Mouse (Mus musculus) ES-E14 (cell line): Measurements from ENCODE around the gene Nxpe4. TPM values are rescaled to one million over a fixed set of nuclear protein-coding genes. Genes with fewer than 3 reads are reported as not detected.

Experiments
- DNase-seq: peaks from one replicate; pipeline ENCODE4 v3.0.0-alpha.2; 2013; ENCODE audit warnings: low read depth, low spot score
- H3K27ac ChIP-seq: 2 replicates; pipeline ENCODE4 v1.5.1; 2012; ENCODE audit warnings: low read depth, mild to moderate bottlenecking, low read length, moderate library complexity, mixed read lengths; ENCODE audit not compliant: poor library complexity, insufficient read depth, severe bottlenecking
- H3K36me3 ChIP-seq: 2 replicates; pipeline ENCODE4 v1.6.1; 2012; ENCODE audit warnings: mild to moderate bottlenecking, low read length, moderate library complexity, mixed read lengths; ENCODE audit not compliant: control insufficient read depth, poor library complexity, insufficient read depth, severe bottlenecking
- H3K4me1 ChIP-seq, 2 experiments: fragments of 150-350 bp in 1 of 2; sonication (generic) in 1 of 2; 2 replicates each; pipeline ENCODE4 v1.6.1; 2012; ENCODE audit warnings: low read length in 2 of 2, mild to moderate bottlenecking in 1 of 2, mixed read lengths in 1 of 2; ENCODE audit not compliant: control insufficient read depth in 2 of 2, insufficient read depth in 2 of 2, poor library complexity in 1 of 2
- H3K4me3 ChIP-seq, 2 experiments: fragments of 150-350 bp in 1 of 2; sonication (generic) in 1 of 2; 2 replicates each; pipeline ENCODE4 v1.5.1; 2012; ENCODE audit warnings: low read length in 2 of 2, low read depth in 1 of 2, mild to moderate bottlenecking in 1 of 2, mixed read lengths in 1 of 2; ENCODE audit not compliant: insufficient read depth in 1 of 2, poor library complexity in 1 of 2, severe bottlenecking in 1 of 2
- H3K9ac ChIP-seq: 2 replicates; pipeline ENCODE4 v1.6.1; 2012; ENCODE audit warnings: low read depth, mild to moderate bottlenecking, low read length, mixed read lengths; ENCODE audit not compliant: poor library complexity, insufficient read depth, severe bottlenecking
- H3K9me3 ChIP-seq: fragments of 150-350 bp; sonication (generic); 2 replicates; pipeline ENCODE4 v1.6.1; 2012; ENCODE audit warnings: low read depth, mild to moderate bottlenecking, low read length; ENCODE audit not compliant: control insufficient read depth, insufficient read depth
- CHD2 ChIP-seq: IDR thresholded peaks from 2 replicates; pipeline ENCODE4 v1.6.1; 2014; ENCODE audit warnings: mild to moderate bottlenecking, low read depth, low read length, inconsistent platforms
- HCFC1 ChIP-seq: IDR thresholded peaks from 2 replicates; pipeline ENCODE4 v1.6.1; 2012; ENCODE audit warnings: low read length, inconsistent platforms, borderline replicate concordance; ENCODE audit not compliant: insufficient read depth
- MAFK ChIP-seq: IDR thresholded peaks from 2 replicates; pipeline ENCODE4 v1.6.1; 2014; ENCODE audit warnings: mild to moderate bottlenecking, low read depth, low read length, inconsistent platforms; ENCODE audit not compliant: insufficient read depth
- ZC3H11A ChIP-seq: IDR thresholded peaks from 2 replicates; pipeline ENCODE4 v1.6.1; 2012; ENCODE audit warnings: low read depth, mild to moderate bottlenecking, inconsistent platforms, low read length, borderline replicate concordance
- ZNF384 ChIP-seq: IDR thresholded peaks from 2 replicates; pipeline ENCODE4 v1.6.1; 2012; ENCODE audit warnings: low read depth, low read length, inconsistent platforms
- in situ Hi-C, 2 experiments: fragments of 600-800 bp; cut with MboI; formaldehyde crosslinking; loops; one replicate each; pipeline ENCODE4 v1.15.1; 2025; ENCODE audit warnings: low sequenced_read_pairs in 2 of 2, inconsistent platforms in 1 of 2; ENCODE audit not compliant: unreplicated experiment in 2 of 2
- total RNA-seq: library from RNA; depleted of rRNA; stranded (reverse); fragments of 300-350 nt; gene quantifications from 2 replicates; pipeline ENCODE4 v1.2.3, GENCODE M21; 2012

The Nxpe4 gene
- total RNA-seq, 1 experiment = 0.94 TPM

- no peaks in the 10 kb centered on the region for H3K9me3 ChIP-seq
- H3K9ac ChIP-seq = no peak overlapping the region
- no peak for TF ChIP-seq MAFK
- TF ChIP-seq HCFC1 = no peak
- no peak for TF ChIP-seq ZNF384
- TF ChIP-seq CHD2 = no peak
- no peak for TF ChIP-seq ZC3H11A
- DNase-seq = no peak
- H3K4me3 ChIP-seq = no peak overlapping the region
- no peak overlapping the region for H3K27ac ChIP-seq
- H3K36me3 ChIP-seq = no peaks in the 10 kb centered on the region
- in situ Hi-C loops = no loop called here
- H3K4me1 ChIP-seq = no peaks in the 10 kb centered on the region
Observed at GRCm38 (mm10) chr9:48340708-48341380, 179.0 kb downstream of the Nxpe4 start.

DNA sequence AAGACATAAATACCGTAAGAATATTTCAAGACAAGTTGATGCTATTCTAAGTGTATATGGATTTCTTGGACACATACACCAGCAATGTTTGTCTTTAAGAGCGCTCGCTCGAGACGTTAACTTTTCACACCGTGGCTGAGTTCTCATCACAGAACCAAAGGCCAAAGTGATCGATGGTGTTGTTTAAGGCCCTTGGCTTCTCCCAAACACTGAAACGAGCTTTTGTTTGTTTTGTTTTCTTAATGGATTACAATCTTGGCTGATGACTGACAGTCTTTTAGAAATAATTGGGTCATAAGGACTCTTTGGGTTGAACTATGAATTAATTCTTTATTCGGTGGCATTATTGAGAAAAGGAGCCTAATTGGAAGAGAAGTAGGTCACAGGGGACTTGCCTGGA is 183.6 kb downstream of the Nxpe4 start:
- Histone ChIP-seq H3K9ac (no peak overlapping the region), H3K4me1 (no peaks in the 10 kb centered on the region), H3K36me3 (no peaks in the 10 kb centered on the region), H3K27ac (no peak overlapping the region), H3K4me3 (no peak overlapping the region), H3K9me3 (no peaks in the 10 kb centered on the region)
- in situ Hi-C loops = no loop called here
- TF ChIP-seq ZNF384 = no peak
- TF ChIP-seq ZC3H11A = no peak
- no peak for TF ChIP-seq HCFC1
- no peak for TF ChIP-seq MAFK
- no peak for TF ChIP-seq CHD2
- DNase-seq = no peak

- TF ChIP-seq MAFK (no peak), ZNF384 (no peak), CHD2 (no peak), ZC3H11A (no peak), HCFC1 (no peak)
- Histone ChIP-seq H3K9me3 (no peaks in the 10 kb centered on the region), H3K4me3 (no peak overlapping the region), H3K27ac (no peak overlapping the region), H3K4me1 (no peaks in the 10 kb centered on the region), H3K36me3 (no peaks in the 10 kb centered on the region), H3K9ac (no peak overlapping the region)
- DNase-seq = no peak
- in situ Hi-C loops = no loop called here
Observed at GRCm38 (mm10) chr9:48345866-48346265, 184.0 kb downstream of the Nxpe4 start.

DNA sequence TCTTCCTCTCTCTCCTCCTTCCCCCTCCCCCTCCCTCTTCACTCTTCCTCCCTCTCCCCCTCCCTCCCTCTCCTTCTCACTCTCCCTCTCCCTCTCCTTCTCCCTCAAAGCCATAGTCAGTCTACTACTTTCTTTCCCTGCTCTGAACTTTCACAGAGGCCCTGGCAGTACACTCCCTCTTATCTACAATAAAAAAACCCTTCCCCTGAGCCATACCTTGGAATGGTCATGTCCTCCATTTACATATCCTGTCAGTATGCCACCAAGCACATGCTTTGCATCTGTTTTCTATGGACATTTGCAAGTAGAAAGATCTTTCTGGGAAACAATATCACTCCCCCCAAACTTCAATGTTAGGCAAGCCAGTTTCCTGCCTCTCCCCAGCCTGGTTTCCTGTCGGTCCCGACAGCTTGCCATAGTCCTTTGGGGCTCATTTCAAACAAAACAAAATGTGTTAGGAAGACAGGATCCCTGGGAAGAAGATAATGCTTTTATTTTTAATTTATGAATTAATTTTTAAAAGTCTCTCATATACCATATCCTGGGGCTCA is 191.4 kb downstream of the Nxpe4 start, which contains the start of gene Nxpe2:
Gene Nxpe2 (minus strand): TSS at position 307 of the 551 bp plus-strand sequence.
- no peak for TF ChIP-seq ZNF384
- no peak for TF ChIP-seq HCFC1
- no peak for TF ChIP-seq ZC3H11A
- TF ChIP-seq MAFK = no peak
- no peak for TF ChIP-seq CHD2
- H3K9ac ChIP-seq = no peak within 1 kb of the TSS
- in situ Hi-C loops = no loop called here
- no peaks in the 10 kb centered on the region for H3K4me1 ChIP-seq
- H3K36me3 ChIP-seq = no peaks in the 10 kb centered on the region
- no peaks in the 10 kb centered on the region for H3K9me3 ChIP-seq
- H3K27ac ChIP-seq = no peak within 1 kb of the TSS
- no peak for DNase-seq
- no peak within 1 kb of the TSS for H3K4me3 ChIP-seq
